Mouse (Mus musculus): Measurements from ENCODE around the gene Mis18a. TPM values are rescaled to one million over a fixed set of nuclear protein-coding genes. Genes with fewer than 3 reads are reported as not detected.
A peak's percentile ranks its signal among the peaks of the same experiment; 100 is the strongest.

Gene Mis18a
- polyA plus RNA-seq, 1 experiment = 4.6 TPM

- peak; percentile 30 for DNase-seq
- H3K4me3 ChIP-seq (ENCODE audit: insufficient read depth, low read depth, low read length) = no peak overlapping the region
- TF ChIP-seq POLR2A (IDR thresholded peaks at IDR 0.05; ENCODE audit: low read depth, low read length) = no peak
- no peak for TF ChIP-seq CTCF (conservative IDR thresholded peaks at IDR 0.05; ENCODE audit: insufficient read depth, insufficient read length, low read depth, low read length)
- 77% methylated on average over 4 of the region's 4 CpGs for WGBS
- no peaks in the 10 kb centered on the region for H3K27me3 ChIP-seq (replicated peaks; ENCODE audit: control insufficient read depth, insufficient read depth, low read length)
- no peak overlapping the region for H3K27ac ChIP-seq (ENCODE audit: insufficient read depth, low read depth, low read length)
- H3K4me1 ChIP-seq (ENCODE audit: control insufficient read depth, insufficient read depth, low read length) = no peaks in the 10 kb centered on the region
- H3K36me3 ChIP-seq (ENCODE audit: control insufficient read depth, insufficient read depth, low read length) = no peaks in the 10 kb centered on the region; the same call in 1 of the 2 replicates
These were observed 33.3 kb upstream of the Mis18a start for GRCm38 (mm10) chr16:90760515-90760914.

- Histone ChIP-seq H3K4me1 (ENCODE audit: control insufficient read depth, insufficient read depth, low read length) (no peaks in the 10 kb centered on the region), H3K4me3 (ENCODE audit: insufficient read depth, low read depth, low read length) (no peak overlapping the region), H3K27ac (ENCODE audit: insufficient read depth, low read depth, low read length) (no peak overlapping the region), H3K27me3 (replicated peaks; ENCODE audit: control insufficient read depth, insufficient read depth, low read length) (no peaks in the 10 kb centered on the region), H3K36me3 (ENCODE audit: control insufficient read depth, insufficient read depth, low read length) (no peaks in the 10 kb centered on the region; the same call in 1 of the 2 replicates)
- WGBS = 79% methylated on average over 3 of the region's 3 CpGs
- TF ChIP-seq POLR2A (IDR thresholded peaks at IDR 0.05; ENCODE audit: low read depth, low read length) (no peak), CTCF (conservative IDR thresholded peaks at IDR 0.05; ENCODE audit: insufficient read depth, insufficient read length, low read depth, low read length) (no peak)
- DNase-seq = no peak
These were observed 32.1 kb upstream of the Mis18a start for GRCm38 (mm10) chr16:90759335-90759734.

GRCm38 (mm10) chr16:90753386-90753941 lies 26.3 kb upstream of the Mis18a start:
- H3K27me3 ChIP-seq (replicated peaks; ENCODE audit: control insufficient read depth, insufficient read depth, low read length) = no peaks in the 10 kb centered on the region
- no peak overlapping the region for H3K27ac ChIP-seq (ENCODE audit: insufficient read depth, low read depth, low read length)
- H3K4me1 ChIP-seq (ENCODE audit: control insufficient read depth, insufficient read depth, low read length) = no peaks in the 10 kb centered on the region
- no peak for TF ChIP-seq POLR2A (IDR thresholded peaks at IDR 0.05; ENCODE audit: low read depth, low read length)
- TF ChIP-seq CTCF (conservative IDR thresholded peaks at IDR 0.05; ENCODE audit: insufficient read depth, insufficient read length, low read depth, low read length) = no peak
- no peak overlapping the region for H3K4me3 ChIP-seq (ENCODE audit: insufficient read depth, low read depth, low read length)
- WGBS = 83% methylated on average over 13 of the region's 13 CpGs
- peak; percentile 24 for DNase-seq
- H3K36me3 ChIP-seq (ENCODE audit: control insufficient read depth, insufficient read depth, low read length) = no peaks in the 10 kb centered on the region

- Histone ChIP-seq H3K4me3 (ENCODE audit: insufficient read depth, low read depth, low read length) (no peak overlapping the region), H3K4me1 (ENCODE audit: control insufficient read depth, insufficient read depth, low read length) (peaks cover 3% of the 10 kb centered on the region; the same call in 1 of the 2 replicates), H3K27me3 (replicated peaks; ENCODE audit: control insufficient read depth, insufficient read depth, low read length) (no peaks in the 10 kb centered on the region), H3K36me3 (ENCODE audit: control insufficient read depth, insufficient read depth, low read length) (no peaks in the 10 kb centered on the region), H3K27ac (ENCODE audit: insufficient read depth, low read depth, low read length) (no peak overlapping the region)
- DNase-seq = no peak
- TF ChIP-seq CTCF (conservative IDR thresholded peaks at IDR 0.05; ENCODE audit: insufficient read depth, insufficient read length, low read depth, low read length) (no peak), POLR2A (IDR thresholded peaks at IDR 0.05; ENCODE audit: low read depth, low read length) (no peak)
- WGBS = 96% methylated on average over 7 of the region's 7 CpGs
These were observed 21.0 kb upstream of the Mis18a start for GRCm38 (mm10) chr16:90748169-90748568.

GRCm38 (mm10) chr16:90747143-90747542 lies 19.9 kb upstream of the Mis18a start:
- DNase-seq = peak; percentile 11
- H3K27ac ChIP-seq (ENCODE audit: insufficient read depth, low read depth, low read length) = no peak overlapping the region
- H3K4me3 ChIP-seq (ENCODE audit: insufficient read depth, low read depth, low read length) = no peak overlapping the region
- 79% methylated on average over 6 of the region's 6 CpGs for WGBS
- no peaks in the 10 kb centered on the region for H3K36me3 ChIP-seq (ENCODE audit: control insufficient read depth, insufficient read depth, low read length)
- peaks cover 3% of the 10 kb centered on the region; the same call in 1 of the 2 replicates for H3K4me1 ChIP-seq (ENCODE audit: control insufficient read depth, insufficient read depth, low read length)
- TF ChIP-seq CTCF (conservative IDR thresholded peaks at IDR 0.05; ENCODE audit: insufficient read depth, insufficient read length, low read depth, low read length) (no peak), POLR2A (IDR thresholded peaks at IDR 0.05; ENCODE audit: low read depth, low read length) (no peak)
- H3K27me3 ChIP-seq (replicated peaks; ENCODE audit: control insufficient read depth, insufficient read depth, low read length) = no peaks in the 10 kb centered on the region

GRCm38 (mm10) chr16:90738092-90738956 lies 11.1 kb upstream of the Mis18a start, which contains the start of gene Mrap:
Mrap (plus strand) TSS chr16:90738207.
- no peak within 1 kb of the TSS for H3K27ac ChIP-seq (ENCODE audit: insufficient read depth, low read depth, low read length)
- no peak within 1 kb of the TSS for H3K4me3 ChIP-seq (ENCODE audit: insufficient read depth, low read depth, low read length)
- H3K27me3 ChIP-seq (replicated peaks; ENCODE audit: control insufficient read depth, insufficient read depth, low read length) = no peaks in the 10 kb centered on the region
- H3K36me3 ChIP-seq (ENCODE audit: control insufficient read depth, insufficient read depth, low read length) = no peaks in the 10 kb centered on the region
- no peaks in the 10 kb centered on the region for H3K4me1 ChIP-seq (ENCODE audit: control insufficient read depth, insufficient read depth, low read length)
- TF ChIP-seq CTCF (conservative IDR thresholded peaks at IDR 0.05; ENCODE audit: insufficient read depth, insufficient read length, low read depth, low read length) = no peak; the same call in 1 of the 2 replicates
- no peak for TF ChIP-seq POLR2A (IDR thresholded peaks at IDR 0.05; ENCODE audit: low read depth, low read length)
- peak; percentile 28 for DNase-seq
- 89% methylated on average over 26 of the region's 26 CpGs for WGBS

- Histone ChIP-seq H3K36me3 (ENCODE audit: control insufficient read depth, insufficient read depth, low read length) (no peaks in the 10 kb centered on the region), H3K4me3 (ENCODE audit: insufficient read depth, low read depth, low read length) (no peak overlapping the region), H3K27ac (ENCODE audit: insufficient read depth, low read depth, low read length) (no peak overlapping the region), H3K4me1 (ENCODE audit: control insufficient read depth, insufficient read depth, low read length) (no peaks in the 10 kb centered on the region), H3K27me3 (replicated peaks; ENCODE audit: control insufficient read depth, insufficient read depth, low read length) (no peaks in the 10 kb centered on the region)
- 46% methylated on average over 10 of the region's 10 CpGs for WGBS
- DNase-seq = peak; percentile 26
- TF ChIP-seq CTCF (conservative IDR thresholded peaks at IDR 0.05; ENCODE audit: insufficient read depth, insufficient read length, low read depth, low read length) (no peak), POLR2A (IDR thresholded peaks at IDR 0.05; ENCODE audit: low read depth, low read length) (no peak)
These were observed 9.6 kb upstream of the Mis18a start for GRCm38 (mm10) chr16:90736672-90737270.

Data from kidney, adult 2 months (tissue).